Mouse (Mus musculus): Measurements from ENCODE around the gene Cdc34b. TPM values are rescaled to one million over a fixed set of nuclear protein-coding genes. Genes with fewer than 3 reads are reported as not detected.

The Cdc34b gene
- polyA plus RNA-seq (2014; fragmentation: Illumina TruSeq; extraction: RNeasy Lipid Tissue Mini Kit (QIAGEN cat#74804); ENCODE audit: low read depth, low replicate concordance), result not detected

DNA sequence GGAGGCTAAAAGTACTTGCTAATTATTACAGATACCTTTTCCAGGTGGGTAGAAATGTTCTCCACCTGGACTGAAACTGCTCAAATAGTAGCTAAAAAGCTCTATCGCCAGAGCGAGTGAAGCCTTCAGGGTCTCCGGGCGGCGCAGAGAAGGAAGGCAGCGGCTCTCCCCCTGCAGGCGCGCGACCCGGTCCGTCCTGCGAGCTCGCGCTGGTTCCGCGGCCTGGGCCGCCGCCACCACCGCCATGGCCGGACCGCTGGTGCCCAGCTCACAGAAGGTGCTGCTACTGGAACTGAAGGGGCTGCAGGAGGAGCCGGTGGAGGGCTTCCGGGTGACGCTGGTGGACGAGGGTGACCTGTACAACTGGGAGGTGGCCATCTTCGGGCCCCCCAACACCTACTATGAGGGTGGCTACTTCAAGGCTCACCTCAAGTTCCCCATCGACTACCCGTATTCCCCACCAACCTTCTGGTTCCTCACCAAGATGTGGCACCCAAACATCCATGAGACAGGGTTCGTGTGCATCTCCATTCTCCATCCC is at the start of gene Cdc34b:
Cdc34b (plus strand) TSS at position 51 of the 541 bp plus-strand sequence.

DNA sequence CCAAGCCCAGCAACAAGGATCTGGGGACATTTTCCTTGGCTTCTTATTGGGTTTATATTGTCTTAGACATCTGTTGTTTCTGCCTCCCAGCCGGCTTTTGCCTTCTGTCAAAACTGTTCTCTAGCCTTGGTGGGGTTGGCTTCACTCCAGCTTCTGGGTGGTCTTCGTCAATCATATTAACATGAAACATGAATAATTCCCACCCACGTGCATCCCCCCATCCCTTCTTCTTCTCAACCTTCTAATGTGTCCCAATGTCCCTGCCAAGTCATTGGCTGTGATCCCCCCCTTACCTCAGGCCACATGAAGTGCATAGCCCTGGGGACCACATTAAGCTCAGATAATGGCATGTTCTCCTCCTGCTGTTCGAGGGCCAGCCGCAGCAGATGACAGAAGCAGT is 37.1 kb upstream of the Cdc34b start, which contains the start of gene Gm11541:
Gm11541 (minus strand) TSS at position 28 of the 400 bp plus-strand sequence.

DNA sequence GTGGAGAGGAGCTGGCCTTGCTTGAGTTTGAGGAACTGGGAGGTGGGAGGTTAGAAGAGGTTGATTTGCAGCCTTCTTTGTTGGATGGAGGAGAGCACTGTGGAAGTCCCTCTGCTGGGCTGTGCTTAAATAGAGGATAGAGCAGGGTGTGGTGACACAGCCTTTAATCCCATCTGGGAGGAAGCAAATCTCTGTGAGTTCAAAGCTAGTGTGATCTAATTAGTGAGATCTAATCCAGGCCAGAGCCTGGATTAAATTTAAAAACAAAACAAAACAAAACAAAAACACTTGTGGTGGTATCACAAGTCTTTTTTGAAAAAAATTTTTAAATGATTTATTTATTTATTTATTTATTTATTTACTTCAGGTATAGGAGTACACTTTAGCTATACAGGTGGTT is 41.0 kb downstream of the Cdc34b start, which contains the start of gene Tmem92:
Tmem92 (minus strand) TSS at position 101 of the 400 bp plus-strand sequence.

Other genes with a start within 250 kb of the Cdc34b start
- 1.8 TPM for gene Epn3, start 241.8 kb upstream of the Cdc34b start, polyA plus RNA-seq (2014; fragmentation: Illumina TruSeq; extraction: RNeasy Lipid Tissue Mini Kit (QIAGEN cat#74804); ENCODE audit: low read depth, low replicate concordance)
- gene Mycbpap, start 220.0 kb upstream of the Cdc34b start, polyA plus RNA-seq (2014; fragmentation: Illumina TruSeq; extraction: RNeasy Lipid Tissue Mini Kit (QIAGEN cat#74804); ENCODE audit: low read depth, low replicate concordance), result 0.40 TPM
- gene Rsad1, start 192.5 kb upstream of the Cdc34b start, polyA plus RNA-seq (2014; fragmentation: Illumina TruSeq; extraction: RNeasy Lipid Tissue Mini Kit (QIAGEN cat#74804); ENCODE audit: low read depth, low replicate concordance), result 5.1 TPM
- not detected for gene Chad, start 176.7 kb upstream of the Cdc34b start, polyA plus RNA-seq (2014; fragmentation: Illumina TruSeq; extraction: RNeasy Lipid Tissue Mini Kit (QIAGEN cat#74804); ENCODE audit: low read depth, low replicate concordance)
- 12.4 TPM for gene Acsf2, start 139.9 kb upstream of the Cdc34b start, polyA plus RNA-seq (2014; fragmentation: Illumina TruSeq; extraction: RNeasy Lipid Tissue Mini Kit (QIAGEN cat#74804); ENCODE audit: low read depth, low replicate concordance)
- gene Lrrc59, start 112.0 kb upstream of the Cdc34b start, polyA plus RNA-seq (2014; fragmentation: Illumina TruSeq; extraction: RNeasy Lipid Tissue Mini Kit (QIAGEN cat#74804); ENCODE audit: low read depth, low replicate concordance), result 35.2 TPM
- 26.8 TPM for gene Mrpl27, start 88.0 kb upstream of the Cdc34b start, polyA plus RNA-seq (2014; fragmentation: Illumina TruSeq; extraction: RNeasy Lipid Tissue Mini Kit (QIAGEN cat#74804); ENCODE audit: low read depth, low replicate concordance)
- gene Eme1, start 87.8 kb upstream of the Cdc34b start, polyA plus RNA-seq (2014; fragmentation: Illumina TruSeq; extraction: RNeasy Lipid Tissue Mini Kit (QIAGEN cat#74804); ENCODE audit: low read depth, low replicate concordance), result not detected
- 0.93 TPM for gene Xylt2, start 64.3 kb upstream of the Cdc34b start, polyA plus RNA-seq (2014; fragmentation: Illumina TruSeq; extraction: RNeasy Lipid Tissue Mini Kit (QIAGEN cat#74804); ENCODE audit: low read depth, low replicate concordance)
- gene Gm11541, start 37.3 kb upstream of the Cdc34b start, polyA plus RNA-seq (2014; fragmentation: Illumina TruSeq; extraction: RNeasy Lipid Tissue Mini Kit (QIAGEN cat#74804); ENCODE audit: low read depth, low replicate concordance), result not detected
- gene Tmem92, start 40.9 kb downstream of the Cdc34b start, polyA plus RNA-seq (2014; fragmentation: Illumina TruSeq; extraction: RNeasy Lipid Tissue Mini Kit (QIAGEN cat#74804); ENCODE audit: low read depth, low replicate concordance), result not detected
- 1.5 TPM for gene Col1a1, start 194.4 kb downstream of the Cdc34b start, polyA plus RNA-seq (2014; fragmentation: Illumina TruSeq; extraction: RNeasy Lipid Tissue Mini Kit (QIAGEN cat#74804); ENCODE audit: low read depth, low replicate concordance)
- gene Hils1, start 225.8 kb downstream of the Cdc34b start, polyA plus RNA-seq (2014; fragmentation: Illumina TruSeq; extraction: RNeasy Lipid Tissue Mini Kit (QIAGEN cat#74804); ENCODE audit: low read depth, low replicate concordance), result not detected
- gene Sgca, start 234.5 kb downstream of the Cdc34b start, polyA plus RNA-seq (2014; fragmentation: Illumina TruSeq; extraction: RNeasy Lipid Tissue Mini Kit (QIAGEN cat#74804); ENCODE audit: low read depth, low replicate concordance), result not detected
- 8.9 TPM for gene Ppp1r9b, start 249.3 kb downstream of the Cdc34b start, polyA plus RNA-seq (2014; fragmentation: Illumina TruSeq; extraction: RNeasy Lipid Tissue Mini Kit (QIAGEN cat#74804); ENCODE audit: low read depth, low replicate concordance)

Data from kidney, adult 10 weeks (tissue).